Mouse (Mus musculus): ENCODE results near the gene Pcolce.

DNA sequence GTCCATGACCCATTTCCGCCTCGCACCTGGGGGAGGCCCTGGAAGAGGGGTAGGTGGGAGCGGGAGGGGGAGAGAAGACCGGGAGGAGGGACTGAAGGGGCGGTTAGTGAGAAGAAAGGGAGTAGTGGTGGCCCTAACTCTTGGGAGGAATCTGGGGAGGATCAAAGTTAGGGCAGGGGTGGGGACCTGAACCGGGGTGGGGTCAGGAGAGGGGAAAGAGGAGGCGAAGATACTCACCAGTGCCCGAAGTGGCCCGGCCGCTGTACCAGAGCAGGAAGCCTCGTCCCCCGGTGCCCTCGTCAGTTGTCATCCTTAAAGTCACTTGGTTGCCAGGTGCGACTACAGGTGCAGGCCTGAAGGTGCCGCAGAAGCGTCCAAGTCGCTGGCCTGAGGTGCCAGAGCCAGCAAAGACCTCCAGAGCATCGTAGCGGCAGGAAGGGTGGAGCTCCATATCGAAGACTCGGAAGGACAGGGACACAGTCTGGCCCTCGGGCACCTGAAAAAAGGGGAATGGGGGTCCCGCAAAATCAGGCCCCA lies 4.9 kb downstream of the Pcolce start:
- TF ChIP-seq CHD2 (IDR thresholded peaks at IDR 0.05; ENCODE audit: low read length) (no peak), EP300 (IDR thresholded peaks at IDR 0.05; ENCODE audit: low read depth in 1 of 2, low read length in 2 of 2) (no peak), GATA1 (IDR thresholded peaks at IDR 0.05; ENCODE audit: low read depth, low read length) (no peak), USF2 (IDR thresholded peaks at IDR 0.05; ENCODE audit: borderline replicate concordance in 1 of 2, insufficient read depth in 1 of 2, low read depth in 1 of 2, low read length in 2 of 2) (no peak), MAFK (IDR thresholded peaks at IDR 0.05; ENCODE audit: borderline replicate concordance, low read depth, low read length) (no peak), CTCF (IDR thresholded peaks at IDR 0.05 in 2 of 3, conservative IDR thresholded peaks at IDR 0.05 in 1 of 3; ENCODE audit: control insufficient read depth in 1 of 3, insufficient read depth in 1 of 3, low read depth in 2 of 3, low read length in 3 of 3, poor library complexity in 1 of 3, severe bottlenecking in 1 of 3) (no peak), HCFC1 (IDR thresholded peaks at IDR 0.05; ENCODE audit: low read depth, low read length) (no peak), ZKSCAN1 (IDR thresholded peaks at IDR 0.05; ENCODE audit: low read depth, low read length) (no peak), POLR2AphosphoS5 (IDR thresholded peaks at IDR 0.05; ENCODE audit: borderline replicate concordance, low read depth, low read length) (no peak)

Data from MEL (cell line).